Mouse (Mus musculus): ENCODE results near the gene Fam83d.

The Fam83d gene

GRCm38 (mm10) chr2:158745049-158745482 is 22.8 kb upstream of the Fam83d start:
- DNase-seq (ENCODE audit: low spot score in 2 of 2) = no peak

GRCm38 (mm10) chr2:158746164-158746563 is 21.7 kb upstream of the Fam83d start:
- DNase-seq (ENCODE audit: low spot score in 2 of 2) = no peak

GRCm38 (mm10) chr2:158749366-158749765 is 18.5 kb upstream of the Fam83d start:
- no peak for DNase-seq (ENCODE audit: low spot score in 2 of 2)

- DNase-seq (ENCODE audit: low spot score in 2 of 2) = no peak
Measured at GRCm38 (mm10) chr2:158760231-158760630, 7.7 kb upstream of the Fam83d start.

- DNase-seq (ENCODE audit: low spot score in 2 of 2) = no peak
Measured at GRCm38 (mm10) chr2:158762339-158762738, 5.6 kb upstream of the Fam83d start.

- no peak for DNase-seq (ENCODE audit: low spot score in 2 of 2)
Measured at GRCm38 (mm10) chr2:158768350-158768749, 457 bp downstream of the Fam83d start.

GRCm38 (mm10) chr2:158768771-158769170 is 878 bp downstream of the Fam83d start:
- DNase-seq (ENCODE audit: low spot score in 2 of 2) = no peak

GRCm38 (mm10) chr2:158770126-158770757 is 2.3 kb downstream of the Fam83d start:
- no peak for DNase-seq (ENCODE audit: low spot score in 2 of 2)

GRCm38 (mm10) chr2:158771066-158771763 is 3.3 kb downstream of the Fam83d start:
- no peak for DNase-seq (ENCODE audit: low spot score in 2 of 2)

- no peak for DNase-seq (ENCODE audit: low spot score in 2 of 2)
Measured at GRCm38 (mm10) chr2:158772808-158773207, 4.9 kb downstream of the Fam83d start.

- no peak for DNase-seq (ENCODE audit: low spot score in 2 of 2)
Measured at GRCm38 (mm10) chr2:158774886-158775285, 7.0 kb downstream of the Fam83d start.

GRCm38 (mm10) chr2:158776716-158777115 is 8.8 kb downstream of the Fam83d start:
- DNase-seq (ENCODE audit: low spot score in 2 of 2) = no peak

GRCm38 (mm10) chr2:158777490-158777889 is 9.6 kb downstream of the Fam83d start:
- DNase-seq (ENCODE audit: low spot score in 2 of 2) = no peak

GRCm38 (mm10) chr2:158778349-158778748 is 10.5 kb downstream of the Fam83d start:
- DNase-seq (ENCODE audit: low spot score in 2 of 2) = no peak

GRCm38 (mm10) chr2:158781126-158781525 is 13.2 kb downstream of the Fam83d start:
- no peak for DNase-seq (ENCODE audit: low spot score in 2 of 2)

- DNase-seq (ENCODE audit: low spot score in 2 of 2) = no peak
Measured at GRCm38 (mm10) chr2:158786927-158787795, 19.3 kb downstream of the Fam83d start.

GRCm38 (mm10) chr2:158794494-158795004 is 26.7 kb downstream of the Fam83d start, which contains the start of gene Dhx35:
Gene Dhx35, plus strand, starts transcription at chr2:158794807.
- peak; percentile 90 to 93 for DNase-seq (ENCODE audit: low spot score in 2 of 2)

- no peak for DNase-seq (ENCODE audit: low spot score in 2 of 2)
Measured at GRCm38 (mm10) chr2:158795043-158795442, 27.1 kb downstream of the Fam83d start.

- no peak for DNase-seq (ENCODE audit: low spot score in 2 of 2)
Measured at GRCm38 (mm10) chr2:158795875-158796274, 28.0 kb downstream of the Fam83d start.

- no peak for DNase-seq (ENCODE audit: low spot score in 2 of 2)
Measured at GRCm38 (mm10) chr2:158799328-158799727, 31.4 kb downstream of the Fam83d start.

GRCm38 (mm10) chr2:158800788-158801187 is 32.9 kb downstream of the Fam83d start:
- DNase-seq (ENCODE audit: low spot score in 2 of 2) = no peak

GRCm38 (mm10) chr2:158803575-158803974 is 35.7 kb downstream of the Fam83d start:
- no peak for DNase-seq (ENCODE audit: low spot score in 2 of 2)
